Mouse (Mus musculus) heart, embryonic 11.5 days (tissue): ENCODE data around the gene Gabbr2. TPM values are rescaled to one million over a fixed set of nuclear protein-coding genes. Genes with fewer than 3 reads are reported as not detected.

ENCODE experiments used
- ATAC-seq: fragments of 200-750 bp; cut with Nextera tagmentation; replicated peaks from 2 replicates; pipeline ENCODE4 v1.8.0; 2017; ENCODE audit warnings: moderate library complexity; ENCODE audit not compliant: insufficient number of reproducible peaks, low FRiP score, low TSS enrichment
- H3K27ac ChIP-seq: fragments of 300-500 bp; sonication (generic); 2 replicates; pipeline ENCODE4 v1.5.1; 2014; ENCODE audit warnings: mild to moderate bottlenecking, low read depth, low read length
- H3K27me3 ChIP-seq: fragments of 300-500 bp; sonication (generic); 2 replicates; pipeline ENCODE4 v1.6.1; 2014; ENCODE audit warnings: mild to moderate bottlenecking, low read length, mixed read lengths; ENCODE audit not compliant: control insufficient read depth, insufficient read depth
- H3K36me3 ChIP-seq: fragments of 300-500 bp; sonication (generic); 2 replicates; pipeline ENCODE4 v1.6.1; 2014; ENCODE audit warnings: mild to moderate bottlenecking, low read length, moderate library complexity, mixed read lengths; ENCODE audit not compliant: control insufficient read depth, insufficient read depth
- H3K4me1 ChIP-seq: fragments of 300-500 bp; sonication (generic); 2 replicates; pipeline ENCODE4 v1.6.1; 2014; ENCODE audit warnings: low read length; ENCODE audit not compliant: control insufficient read depth, insufficient read depth
- H3K4me2 ChIP-seq: fragments of 300-500 bp; sonication (generic); 2 replicates; pipeline ENCODE4 v1.6.1; 2014; ENCODE audit warnings: mild to moderate bottlenecking, moderate library complexity
- H3K4me3 ChIP-seq: fragments of 300-500 bp; sonication (generic); 2 replicates; pipeline ENCODE4 v1.5.1; 2014; ENCODE audit warnings: low read depth, low read length
- H3K9ac ChIP-seq: fragments of 300-500 bp; sonication (generic); 2 replicates; pipeline ENCODE4 v1.6.1; 2014; ENCODE audit warnings: mild to moderate bottlenecking, low read depth, low read length, moderate library complexity
- H3K9me3 ChIP-seq: fragments of 300-500 bp; sonication (generic); replicated peaks from 2 replicates; pipeline ENCODE4 v1.6.1; 2016; ENCODE audit warnings: low read length; ENCODE audit not compliant: control insufficient read depth
- WGBS: fragments of 180-500 bp; shearing (Covaris S2); extraction: QIAGEN DNeasy Blood & Tissue Kit; methylation state at CpG from one replicate; pipeline ENCODE4 v1.1.7; 2014; ENCODE audit not compliant: insufficient replicate concordance; 5-methylcytosine and 5-hydroxymethylcytosine counted together
- polyA plus RNA-seq: library from polyadenylated mRNA; unstranded; fragments of >200 nt; fragmentation: Nextera tagmentation; extraction: Ambion mirVana; gene quantifications from 2 replicates; pipeline ENCODE4 v1.2.1, GENCODE M21; 2014

The Gabbr2 gene
- polyA plus RNA-seq, 1 experiment from 2014 or later = 0.13 TPM

DNA sequence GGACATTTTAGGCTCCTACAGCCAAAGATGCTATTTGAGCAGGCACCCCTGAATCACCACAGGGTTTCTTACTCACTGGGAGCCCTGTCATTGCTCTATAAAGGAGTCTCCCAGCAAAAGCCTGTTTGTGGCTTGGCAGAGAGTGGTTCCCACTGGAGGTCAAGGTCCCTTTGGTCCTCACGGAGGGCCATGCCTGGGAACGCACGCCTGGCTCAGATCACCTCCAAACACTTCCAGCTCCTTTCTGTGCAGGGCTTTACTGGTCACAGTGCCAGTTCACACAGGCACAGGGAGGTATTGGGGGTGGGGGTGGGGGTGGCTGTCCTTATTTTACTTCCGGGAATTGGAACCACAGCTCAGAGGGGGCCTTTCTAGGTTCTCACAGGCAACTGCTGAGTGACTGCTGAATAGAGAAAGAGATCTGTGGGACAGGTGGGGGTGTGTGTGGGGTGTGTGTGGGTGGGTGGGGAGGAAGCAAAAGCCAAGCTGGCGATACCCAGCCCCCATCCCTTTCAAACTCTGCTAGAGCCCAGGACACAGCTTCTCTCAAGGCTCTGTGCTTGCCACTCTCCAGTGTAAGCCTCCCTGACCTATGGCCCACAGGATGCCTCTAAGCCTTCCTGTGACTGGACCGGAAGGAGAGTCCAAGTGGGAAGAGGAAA is 146.6 kb downstream of the Gabbr2 start:
- no peaks in the 10 kb centered on the region for H3K27me3 ChIP-seq
- H3K4me2 ChIP-seq = no peak overlapping the region
- no peak overlapping the region for H3K4me3 ChIP-seq
- no peak overlapping the region for H3K27ac ChIP-seq
- ATAC-seq = no peak
- H3K4me1 ChIP-seq = no peaks in the 10 kb centered on the region
- no peaks in the 10 kb centered on the region for H3K36me3 ChIP-seq
- H3K9ac ChIP-seq = no peak overlapping the region
- H3K9me3 ChIP-seq = 0 out of 2 replicates have a peak, but pooled peaks cover 2% of the 10 kb centered on the region
- 75% methylated on average over 6 of the region's 6 CpGs for WGBS

DNA sequence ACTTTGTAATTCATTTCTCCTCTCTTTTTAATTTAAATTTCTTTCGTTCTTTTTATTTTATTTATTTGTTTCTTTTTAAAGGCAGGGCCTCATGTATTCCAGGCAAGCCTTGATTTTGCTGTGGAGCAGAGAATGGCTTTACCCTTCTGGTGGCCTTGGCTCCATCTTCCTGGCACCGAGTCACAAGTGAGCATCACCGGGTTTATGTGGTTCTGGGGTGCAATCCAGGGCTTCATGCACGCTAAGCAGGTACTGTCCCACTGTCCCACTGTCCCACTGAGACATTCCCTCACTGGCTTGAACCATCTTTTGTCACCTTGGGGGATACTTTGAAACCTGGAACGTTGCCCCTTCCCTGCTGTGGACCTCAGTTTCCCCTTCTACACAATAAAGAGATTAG is 147.1 kb downstream of the Gabbr2 start:
- no peak overlapping the region for H3K4me3 ChIP-seq
- H3K4me1 ChIP-seq = no peaks in the 10 kb centered on the region
- H3K9me3 ChIP-seq = 0 out of 2 replicates have a peak, but pooled peaks cover 2% of the 10 kb centered on the region
- no peaks in the 10 kb centered on the region for H3K27me3 ChIP-seq
- 78% methylated on average over 5 of the region's 5 CpGs for WGBS
- ATAC-seq = no peak
- no peaks in the 10 kb centered on the region for H3K36me3 ChIP-seq
- H3K4me2 ChIP-seq = no peak overlapping the region
- no peak overlapping the region for H3K9ac ChIP-seq
- H3K27ac ChIP-seq = no peak overlapping the region

DNA sequence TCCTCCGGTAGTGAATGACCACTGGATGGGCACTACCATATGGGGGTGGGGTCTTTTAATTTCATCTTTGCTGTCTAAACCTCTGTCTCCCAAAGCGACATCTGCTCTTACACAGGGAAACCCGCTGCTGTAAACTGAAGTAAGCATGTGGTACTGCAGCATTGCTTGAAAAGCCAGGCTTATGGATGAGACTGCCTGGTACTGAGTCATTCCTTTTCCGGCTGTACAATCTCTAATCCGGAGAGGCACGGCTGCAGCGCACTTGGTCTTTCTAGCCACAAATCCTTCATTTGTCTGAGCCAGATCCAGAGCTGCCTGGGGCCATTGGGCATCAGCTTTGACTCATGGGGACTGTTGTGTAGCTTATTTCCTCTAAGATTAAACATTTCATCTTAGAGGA is 149.1 kb downstream of the Gabbr2 start:
- Histone ChIP-seq H3K36me3 (no peaks in the 10 kb centered on the region), H3K4me3 (no peak overlapping the region), H3K9me3 (0 out of 2 replicates have a peak, but pooled peaks cover 2% of the 10 kb centered on the region), H3K27ac (no peak overlapping the region), H3K4me2 (no peak overlapping the region), H3K4me1 (no peaks in the 10 kb centered on the region), H3K27me3 (no peaks in the 10 kb centered on the region), H3K9ac (no peak overlapping the region)
- no peak for ATAC-seq
- 87% methylated on average over 7 of the region's 7 CpGs for WGBS

- Histone ChIP-seq H3K4me3 (no peak overlapping the region), H3K36me3 (no peaks in the 10 kb centered on the region), H3K27ac (no peak overlapping the region), H3K4me2 (no peak overlapping the region), H3K9me3 (no peaks in the 10 kb centered on the region), H3K4me1 (no peaks in the 10 kb centered on the region), H3K27me3 (no peaks in the 10 kb centered on the region), H3K9ac (no peak overlapping the region)
- ATAC-seq = no peak
- WGBS = 55% methylated on average over 6 of the region's 6 CpGs
Observed at GRCm38 (mm10) chr4:46840146-46840545, 151.5 kb downstream of the Gabbr2 start.

GRCm38 (mm10) chr4:46837362-46837761 is 154.3 kb downstream of the Gabbr2 start:
- no peaks in the 10 kb centered on the region for H3K4me1 ChIP-seq
- H3K9ac ChIP-seq = no peak overlapping the region
- 72% methylated on average over 7 of the region's 7 CpGs for WGBS
- no peaks in the 10 kb centered on the region for H3K9me3 ChIP-seq
- no peaks in the 10 kb centered on the region for H3K27me3 ChIP-seq
- H3K4me2 ChIP-seq = no peak overlapping the region
- no peak for ATAC-seq
- no peak overlapping the region for H3K27ac ChIP-seq
- H3K4me3 ChIP-seq = no peak overlapping the region
- no peaks in the 10 kb centered on the region for H3K36me3 ChIP-seq

- no peak for ATAC-seq
- Histone ChIP-seq H3K27ac (no peak overlapping the region), H3K4me3 (no peak overlapping the region), H3K36me3 (no peaks in the 10 kb centered on the region), H3K9me3 (no peaks in the 10 kb centered on the region), H3K9ac (no peak overlapping the region), H3K4me2 (no peak overlapping the region), H3K4me1 (no peaks in the 10 kb centered on the region), H3K27me3 (no peaks in the 10 kb centered on the region)
- 67% methylated on average over 18 of the region's 18 CpGs for WGBS
Observed at GRCm38 (mm10) chr4:46836065-46836464, 155.6 kb downstream of the Gabbr2 start.

DNA sequence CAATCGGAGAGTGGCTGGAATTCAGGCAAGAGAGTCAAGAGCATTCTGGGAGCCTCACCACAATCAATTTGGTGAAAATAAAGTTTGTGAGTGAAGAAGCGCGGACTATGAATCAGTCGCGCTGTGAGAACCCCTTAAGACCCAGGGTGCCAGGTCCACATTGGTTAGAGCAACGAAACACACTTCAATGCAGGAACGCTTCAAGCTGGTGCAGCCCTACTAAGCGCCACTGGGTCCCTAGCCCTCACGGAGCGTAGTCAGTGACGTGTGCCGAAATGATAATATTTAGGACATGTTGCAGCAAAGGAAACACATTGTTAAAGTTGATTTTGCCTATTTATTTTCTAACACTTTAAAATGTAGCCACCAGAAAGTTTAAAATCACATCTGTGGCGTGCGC is 156.6 kb downstream of the Gabbr2 start:
- H3K4me3 ChIP-seq = no peak overlapping the region
- no peak overlapping the region for H3K9ac ChIP-seq
- H3K36me3 ChIP-seq = no peaks in the 10 kb centered on the region
- WGBS = 91% methylated on average over 14 of the region's 14 CpGs
- ATAC-seq = no peak
- no peak overlapping the region for H3K4me2 ChIP-seq
- no peaks in the 10 kb centered on the region for H3K9me3 ChIP-seq
- no peaks in the 10 kb centered on the region for H3K4me1 ChIP-seq
- H3K27ac ChIP-seq = no peak overlapping the region
- H3K27me3 ChIP-seq = no peaks in the 10 kb centered on the region

GRCm38 (mm10) chr4:46832834-46833544 is 158.7 kb downstream of the Gabbr2 start:
- peak; percentile 59; the same call in 1 of the 2 replicates for ATAC-seq
- WGBS = 39% methylated on average over 12 of the region's 12 CpGs

More at GRCm38 (mm10) chr4:46832834-46833544, 158.7 kb downstream of the Gabbr2 start:
- Histone ChIP-seq H3K36me3 (no peaks in the 10 kb centered on the region), H3K9me3 (no peaks in the 10 kb centered on the region), H3K4me1 (no peaks in the 10 kb centered on the region), H3K4me2 (no peak overlapping the region), H3K27me3 (no peaks in the 10 kb centered on the region; the same call in 1 of the 2 replicates), H3K9ac (no peak overlapping the region), H3K4me3 (no peak overlapping the region), H3K27ac (no peak overlapping the region)
